Comparison of ENCODE assay signal across 12 mouse cellular contexts in the genomic region with DNA sequence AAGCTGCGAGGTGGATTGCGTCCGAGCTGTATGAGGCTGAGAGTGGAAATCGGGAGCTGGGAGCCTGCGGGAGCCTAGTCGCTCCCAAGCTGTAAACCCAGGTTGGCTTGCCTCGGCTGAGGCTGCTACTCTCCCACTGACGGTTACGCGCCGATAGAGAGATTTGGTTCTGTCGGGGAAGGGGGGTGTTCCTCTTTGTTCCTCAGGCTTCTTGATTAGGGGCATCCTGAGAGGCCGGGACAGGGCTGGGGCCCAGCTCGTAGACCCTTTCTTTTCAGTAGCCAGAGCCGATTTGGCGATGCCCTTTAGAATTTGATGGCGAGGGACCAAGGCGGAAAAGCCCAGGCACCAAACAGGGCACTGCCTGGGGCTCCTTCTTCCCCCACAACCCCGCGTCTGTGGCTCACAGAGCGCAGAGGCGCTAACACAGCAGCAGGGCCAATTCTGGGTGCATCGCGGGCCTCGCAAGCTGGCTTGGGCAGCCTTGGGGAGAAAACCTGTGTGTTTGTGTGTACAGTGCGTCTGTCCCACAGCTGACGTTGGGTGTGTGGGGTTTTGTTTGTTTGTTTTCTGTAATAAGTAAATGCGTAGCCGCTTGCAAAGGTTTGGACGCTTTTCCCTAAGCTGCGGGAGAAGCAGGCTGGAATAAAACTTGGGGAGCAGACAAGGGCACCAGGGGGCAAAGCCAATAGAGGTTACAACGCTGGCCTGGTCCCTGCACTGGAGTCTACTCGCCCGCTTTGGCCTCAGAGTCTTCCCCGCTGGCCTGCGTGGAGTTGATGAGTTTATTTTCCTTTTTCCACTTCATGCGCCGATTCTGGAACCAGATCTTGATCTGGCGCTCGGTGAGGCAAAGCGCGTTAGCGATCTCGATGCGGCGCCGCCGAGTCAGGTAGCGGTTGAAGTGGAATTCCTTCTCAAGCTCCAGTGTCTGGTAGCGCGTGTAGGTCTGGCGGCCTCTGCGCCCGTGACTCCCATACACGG. TPM values are rescaled to one million over a fixed set of nuclear protein-coding genes. Genes with fewer than 3 reads are reported as not detected.
DNase-seq lines count a peak whose midpoint lies in the region; ATAC-seq and TF ChIP-seq lines count a peak whose summit lies in the region.
"Had no signal": no experiment of that assay in that cellular context is flagged by ENCODE, and none has a peak within 500 bp of the region (broad histone marks: within the 10 kb centered on the region; RNA-seq: fewer than 3 reads in every experiment).

No protein-coding gene starts in this region.

- H3K4me2 ChIP-seq in heart, postnatal 0 days (ENCODE audit: low read depth, low read length), result no peak overlapping the region
- H3K4me2 ChIP-seq in intestine, postnatal 0 days (replicated peaks; ENCODE audit: low read depth), result peak overlapping the region; percentile 42
- H3K4me2 ChIP-seq in neural tube, embryonic 12.5 days (replicated peaks), result peak overlapping the region; percentile 99

- WGBS in heart, postnatal 0 days, result 5% methylated on average over 55 of the region's 55 CpGs
- WGBS in heart, adult 2 months, result 15% methylated on average over 55 of the region's 55 CpGs
- WGBS in embryonic facial prominence, embryonic 10.5 days, result under 1% methylated on average over 55 of the region's 55 CpGs
- WGBS in intestine, postnatal 0 days, result 22% methylated on average over 55 of the region's 55 CpGs
- WGBS in neural tube, embryonic 12.5 days, result 1% methylated on average over 55 of the region's 55 CpGs

- H3K27me3 ChIP-seq in heart, postnatal 0 days (ENCODE audit: control insufficient read depth, insufficient read depth, low read length), result peaks cover 99% of the 10 kb centered on the region
- peaks cover 42% of the 10 kb centered on the region for H3K27me3 ChIP-seq in heart, adult 2 months (ENCODE audit: control insufficient read depth, insufficient read depth, low read length)
- H3K27me3 ChIP-seq in embryonic facial prominence, embryonic 10.5 days (replicated peaks; ENCODE audit: low read depth, poor library complexity, severe bottlenecking), result peaks cover 100% of the 10 kb centered on the region
- H3K27me3 ChIP-seq in intestine, postnatal 0 days (replicated peaks; ENCODE audit: control insufficient read depth, insufficient read depth, low read length), result peaks cover 69% of the 10 kb centered on the region
- no peaks in the 10 kb centered on the region for H3K27me3 ChIP-seq in neural tube, embryonic 12.5 days (replicated peaks)

- H3K79me2 ChIP-seq in heart, adult 2 months (replicated peaks; ENCODE audit: control insufficient read depth, insufficient read depth, low read length), result no peaks in the 10 kb centered on the region

- DNase-seq in heart, postnatal 0 days (ENCODE audit: low spot score), result no peak
- DNase-seq in heart, adult 2 months, result no peak
- peak; percentile 60 for DNase-seq in embryonic facial prominence, embryonic 10.5 days (ENCODE audit: low spot score)
- no peak for DNase-seq in urinary bladder, postnatal 4 days (ENCODE audit: low spot score in 2 of 2)
- no peak for DNase-seq in left cerebral cortex, postnatal 36 days (ENCODE audit: low spot score in 2 of 2)

- H3K36me3 ChIP-seq in heart, postnatal 0 days (replicated peaks; ENCODE audit: control insufficient read depth, insufficient read depth, low read length), result no peaks in the 10 kb centered on the region
- H3K36me3 ChIP-seq in heart, adult 2 months (ENCODE audit: control insufficient read depth, insufficient read depth, low read length), result no peaks in the 10 kb centered on the region
- no peaks in the 10 kb centered on the region for H3K36me3 ChIP-seq in embryonic facial prominence, embryonic 10.5 days (replicated peaks)
- no peaks in the 10 kb centered on the region for H3K36me3 ChIP-seq in intestine, postnatal 0 days (ENCODE audit: control insufficient read depth, insufficient read depth)
- H3K36me3 ChIP-seq in neural tube, embryonic 12.5 days, result peaks cover 44% of the 10 kb centered on the region

- H3K9me3 ChIP-seq in heart, postnatal 0 days (replicated peaks; ENCODE audit: control insufficient read depth, low read length), result no peaks in the 10 kb centered on the region
- H3K9me3 ChIP-seq in embryonic facial prominence, embryonic 10.5 days, result no peaks in the 10 kb centered on the region
- no peaks in the 10 kb centered on the region for H3K9me3 ChIP-seq in intestine, postnatal 0 days (ENCODE audit: control insufficient read depth)
- no peaks in the 10 kb centered on the region for H3K9me3 ChIP-seq in neural tube, embryonic 12.5 days

- no peaks in the 10 kb centered on the region for H3K4me1 ChIP-seq in heart, postnatal 0 days (ENCODE audit: control insufficient read depth, insufficient read depth)
- no peaks in the 10 kb centered on the region for H3K4me1 ChIP-seq in heart, adult 2 months (ENCODE audit: control insufficient read depth, insufficient read depth, low read length)
- peaks cover 21% of the 10 kb centered on the region for H3K4me1 ChIP-seq in embryonic facial prominence, embryonic 10.5 days
- no peaks in the 10 kb centered on the region for H3K4me1 ChIP-seq in intestine, postnatal 0 days (replicated peaks; ENCODE audit: control insufficient read depth, insufficient read depth, low read length)
- H3K4me1 ChIP-seq in neural tube, embryonic 12.5 days, result peaks cover 62% of the 10 kb centered on the region

- no peak for ATAC-seq in heart, postnatal 0 days (ENCODE audit: insufficient read depth, low read depth)
- ATAC-seq in intestine, postnatal 0 days, result no peak
- no peak for ATAC-seq in neural tube, embryonic 12.5 days (ENCODE audit: low FRiP score, low read depth)

- TF ChIP-seq POLR2A in heart, adult 2 months (IDR thresholded peaks at IDR 0.05; ENCODE audit: insufficient read depth, low read depth, low read length), result no peak

- TF ChIP-seq EP300 in heart, postnatal 0 days (IDR thresholded peaks at IDR 0.05; ENCODE audit: low read depth), result no peak
- no peak for TF ChIP-seq EP300 in heart, adult 2 months (IDR thresholded peaks at IDR 0.05; ENCODE audit: insufficient read depth, low read depth, low read length)

- H3K4me3 ChIP-seq in heart, postnatal 0 days (ENCODE audit: low read depth, low read length), result peak overlapping the region; percentile 2; the same call in 1 of the 2 replicates
- H3K4me3 ChIP-seq in heart, adult 2 months, result no peak overlapping the region
- no peak overlapping the region for H3K4me3 ChIP-seq in embryonic facial prominence, embryonic 10.5 days
- peak overlapping the region; percentile 71; the same call in 1 of the 2 replicates for H3K4me3 ChIP-seq in intestine, postnatal 0 days (ENCODE audit: low read depth, low read length)
- H3K4me3 ChIP-seq in neural tube, embryonic 12.5 days, result peak overlapping the region; percentile 92

- no peak for TF ChIP-seq CTCF in heart, postnatal 0 days (IDR thresholded peaks at IDR 0.05; ENCODE audit: low read depth)
- TF ChIP-seq CTCF in heart, adult 2 months (IDR thresholded peaks at IDR 0.05), result no peak
- no peak for TF ChIP-seq CTCF in intestine, postnatal 0 days (IDR thresholded peaks at IDR 0.05; ENCODE audit: low read depth)

- no peak overlapping the region for H3K27ac ChIP-seq in heart, postnatal 0 days (ENCODE audit: low read depth)
- H3K27ac ChIP-seq in heart, adult 2 months, result no peak overlapping the region
- no peak overlapping the region for H3K27ac ChIP-seq in embryonic facial prominence, embryonic 10.5 days (replicated peaks)
- peak overlapping the region; percentile 47 for H3K27ac ChIP-seq in intestine, postnatal 0 days (ENCODE audit: low read depth, low read length)
- peak overlapping the region; percentile 99 for H3K27ac ChIP-seq in neural tube, embryonic 12.5 days
- H3K27ac ChIP-seq: macrophage had no signal

- no peak overlapping the region for H3K9ac ChIP-seq in heart, postnatal 0 days (replicated peaks; ENCODE audit: low read depth, low read length)
- H3K9ac ChIP-seq in heart, adult 2 months (ENCODE audit: low read depth, low read length), result no peak overlapping the region
- 0 out of 2 replicates have a peak overlapping the region, but pooled peaks have one; percentile 8 for H3K9ac ChIP-seq in intestine, postnatal 0 days (ENCODE audit: low read depth, low read length)
- peak overlapping the region; percentile 100 for H3K9ac ChIP-seq in neural tube, embryonic 12.5 days

- intact Hi-C loops in heart, adult 2 months (cut with DNase I), result no loop called here
- intact Hi-C loops in left cerebral cortex, postnatal 36 days (cut with DNase I), result no loop called here

RNA-seq across cellular contexts. Expression of gene Hoxa5, which starts 1.5 kb away (rescaled TPM):
- total RNA-seq in heart, postnatal 0 days (2014; rRNA removed; ENCODE audit: low replicate concordance), result 3.5 TPM in 1 of 2 replicates, not detected in the other
- polyA plus RNA-seq in heart, postnatal 0 days (2015; fragmentation: Nextera tagmentation; extraction: Ambion mirVana), result 0.36 and 0.65 TPM in 2 replicates
- total RNA-seq in heart, adult 2 months (2021), result under 1 TPM; 0.26 to 0.45 TPM
- 0.94 and 0.96 TPM in 2 replicates for polyA plus RNA-seq in heart, adult 2 months (2012; rRNA removed)
- 0.23 TPM in 1 of 2 replicates, not detected in the other for polyA plus RNA-seq in embryonic facial prominence, embryonic 10.5 days (2016; fragmentation: Nextera tagmentation; extraction: Ambion mirVana)
- polyA plus RNA-seq in intestine, postnatal 0 days (2015; fragmentation: Nextera tagmentation; extraction: Ambion mirVana), result 14.8 and 15.3 TPM in 2 replicates
- polyA plus RNA-seq in neural tube, embryonic 12.5 days (2016; fragmentation: Nextera tagmentation; extraction: Ambion mirVana), result 72.6 and 76.1 TPM in 2 replicates
- not detected for total RNA-seq in left cerebral cortex, postnatal 36 days (2021)
- total RNA-seq: layer of hippocampus, adult 18-20 months; MEL had no signal

RNA-seq across cellular contexts. Expression of gene Hoxa6, which starts 2.6 kb away (rescaled TPM):
- total RNA-seq in heart, postnatal 0 days (2014; rRNA removed; ENCODE audit: low replicate concordance), result not detected in 2 replicates
- polyA plus RNA-seq in heart, postnatal 0 days (2015; fragmentation: Nextera tagmentation; extraction: Ambion mirVana), result not detected in 2 replicates
- total RNA-seq in heart, adult 2 months (2021), result not detected
- polyA plus RNA-seq in heart, adult 2 months (2012; rRNA removed), result not detected in 2 replicates
- polyA plus RNA-seq in embryonic facial prominence, embryonic 10.5 days (2016; fragmentation: Nextera tagmentation; extraction: Ambion mirVana), result not detected in 2 replicates
- polyA plus RNA-seq in intestine, postnatal 0 days (2015; fragmentation: Nextera tagmentation; extraction: Ambion mirVana), result 0.76 and 0.81 TPM in 2 replicates
- polyA plus RNA-seq in neural tube, embryonic 12.5 days (2016; fragmentation: Nextera tagmentation; extraction: Ambion mirVana), result 34.7 and 34.9 TPM in 2 replicates
- not detected for total RNA-seq in left cerebral cortex, postnatal 36 days (2021)
- total RNA-seq: layer of hippocampus, adult 18-20 months; MEL had no signal
- polyA plus RNA-seq: macrophage had no signal

RNA-seq across cellular contexts. Expression of gene Hoxa3, which starts 7.2 kb away (rescaled TPM):
- total RNA-seq in heart, postnatal 0 days (2014; rRNA removed; ENCODE audit: low replicate concordance), result 2.3 TPM in 1 of 2 replicates, not detected in the other
- 0.36 and 0.37 TPM in 2 replicates for polyA plus RNA-seq in heart, postnatal 0 days (2015; fragmentation: Nextera tagmentation; extraction: Ambion mirVana)
- total RNA-seq in heart, adult 2 months (2021), result under 1 TPM; 0.55 to 0.76 TPM
- polyA plus RNA-seq in heart, adult 2 months (2012; rRNA removed), result 0.53 and 1.3 TPM in 2 replicates
- 0.66 and 2.2 TPM in 2 replicates for polyA plus RNA-seq in embryonic facial prominence, embryonic 10.5 days (2016; fragmentation: Nextera tagmentation; extraction: Ambion mirVana)
- polyA plus RNA-seq in intestine, postnatal 0 days (2015; fragmentation: Nextera tagmentation; extraction: Ambion mirVana), result 3.4 and 3.6 TPM in 2 replicates
- 21.1 and 25.1 TPM in 2 replicates for polyA plus RNA-seq in neural tube, embryonic 12.5 days (2016; fragmentation: Nextera tagmentation; extraction: Ambion mirVana)
- total RNA-seq in left cerebral cortex, postnatal 36 days (2021), result not detected
- total RNA-seq: layer of hippocampus, adult 18-20 months; MEL had no signal

RNA-seq across cellular contexts. Expression of gene Gm28308, which starts 7.2 kb away (rescaled TPM):
- total RNA-seq in heart, postnatal 0 days (2014; rRNA removed; ENCODE audit: low replicate concordance), result not detected in 2 replicates
- not detected in 2 replicates for polyA plus RNA-seq in heart, postnatal 0 days (2015; fragmentation: Nextera tagmentation; extraction: Ambion mirVana)
- total RNA-seq in heart, adult 2 months (2021), result not detected
- not detected in 2 replicates for polyA plus RNA-seq in heart, adult 2 months (2012; rRNA removed)
- not detected in 2 replicates for polyA plus RNA-seq in embryonic facial prominence, embryonic 10.5 days (2016; fragmentation: Nextera tagmentation; extraction: Ambion mirVana)
- polyA plus RNA-seq in intestine, postnatal 0 days (2015; fragmentation: Nextera tagmentation; extraction: Ambion mirVana), result not detected in 2 replicates
- not detected in 2 replicates for polyA plus RNA-seq in neural tube, embryonic 12.5 days (2016; fragmentation: Nextera tagmentation; extraction: Ambion mirVana)
- not detected for total RNA-seq in left cerebral cortex, postnatal 36 days (2021)
- total RNA-seq: layer of hippocampus, adult 18-20 months; MEL had no signal
- polyA plus RNA-seq: brain, embryonic 14.5 days; macrophage; testis, adult 2 months had no signal

RNA-seq across cellular contexts. Expression of gene Hoxa4, which starts 14.4 kb away (rescaled TPM):
- 0.38 TPM in 1 of 2 replicates, not detected in the other for total RNA-seq in heart, postnatal 0 days (2014; rRNA removed; ENCODE audit: low replicate concordance)
- 0.08 and 0.18 TPM in 2 replicates for polyA plus RNA-seq in heart, postnatal 0 days (2015; fragmentation: Nextera tagmentation; extraction: Ambion mirVana)
- total RNA-seq in heart, adult 2 months (2021), result under 1 TPM; 0.14 to 0.34 TPM
- 0.76 and 0.84 TPM in 2 replicates for polyA plus RNA-seq in heart, adult 2 months (2012; rRNA removed)
- 0.09 TPM in 1 of 2 replicates, not detected in the other for polyA plus RNA-seq in embryonic facial prominence, embryonic 10.5 days (2016; fragmentation: Nextera tagmentation; extraction: Ambion mirVana)
- polyA plus RNA-seq in intestine, postnatal 0 days (2015; fragmentation: Nextera tagmentation; extraction: Ambion mirVana), result 3.6 and 4.5 TPM in 2 replicates
- polyA plus RNA-seq in neural tube, embryonic 12.5 days (2016; fragmentation: Nextera tagmentation; extraction: Ambion mirVana), result 7.1 and 9.7 TPM in 2 replicates
- not detected for total RNA-seq in left cerebral cortex, postnatal 36 days (2021)
- total RNA-seq: layer of hippocampus, adult 18-20 months; MEL had no signal

Comparison
In these comparisons a context has a peak if more than half of its experiments do, and no peak if none do; other contexts are left out.
1. H3K4me3 ChIP-seq: peak in heart, postnatal 0 days (single experiment), intestine, postnatal 0 days (single experiment) and neural tube, embryonic 12.5 days (single experiment); none in heart, adult 2 months (single experiment) and embryonic facial prominence, embryonic 10.5 days (single experiment).
2. H3K27ac ChIP-seq: peak in intestine, postnatal 0 days (single experiment) and neural tube, embryonic 12.5 days (single experiment); none in heart, postnatal 0 days (single experiment), heart, adult 2 months (single experiment) and embryonic facial prominence, embryonic 10.5 days (single experiment).
3. H3K9ac ChIP-seq: peak in intestine, postnatal 0 days (single experiment) and neural tube, embryonic 12.5 days (single experiment); none in heart, postnatal 0 days (single experiment) and heart, adult 2 months (single experiment).
4. RNA of gene Hoxa6, which starts 2.6 kb away (polyA plus RNA-seq): 34.7 to 34.9 TPM in neural tube, embryonic 12.5 days; 0.76 to 0.81 TPM in intestine, postnatal 0 days, not detected in heart, adult 2 months, not detected in heart, postnatal 0 days and not detected in embryonic facial prominence, embryonic 10.5 days; every median in the first group is over 10 times any median in the second.